Mouse (Mus musculus): Measurements from ENCODE around the gene Slc22a3. TPM values are rescaled to one million over a fixed set of nuclear protein-coding genes. Genes with fewer than 3 reads are reported as not detected.

The Slc22a3 gene
- polyA plus RNA-seq (2012; rRNA removed) = 0.80 and 1.0 TPM in 2 replicates

DNA sequence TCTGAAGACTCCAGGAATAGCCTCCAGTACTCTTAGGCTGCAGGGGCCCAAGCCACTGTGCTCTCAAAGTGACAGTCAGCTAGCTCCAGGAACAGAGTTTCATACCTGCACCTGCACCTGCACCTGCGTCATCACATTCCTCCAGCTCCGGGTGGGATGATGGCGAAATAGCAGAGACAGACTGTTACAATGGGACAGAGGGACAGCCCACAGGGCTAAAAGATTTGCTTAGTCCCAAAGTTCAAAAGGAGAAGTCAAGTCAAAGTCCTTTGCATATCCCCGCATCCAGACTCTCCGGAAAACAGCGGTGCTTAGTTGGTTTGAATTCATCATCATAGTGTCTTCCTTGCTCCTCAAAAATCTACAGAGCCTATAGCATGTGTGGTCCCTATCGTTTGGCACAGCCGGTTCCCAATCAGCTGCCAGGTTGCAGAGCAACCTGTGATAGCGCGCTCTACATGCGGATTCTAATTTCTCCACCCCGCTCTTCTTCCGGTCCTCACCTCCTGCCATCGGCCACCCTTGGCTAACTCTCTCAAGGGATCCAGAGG lies at the start of gene Slc22a3:
Gene Slc22a3, minus strand, starts transcription at position 51 of the 551 bp plus-strand sequence.

DNA sequence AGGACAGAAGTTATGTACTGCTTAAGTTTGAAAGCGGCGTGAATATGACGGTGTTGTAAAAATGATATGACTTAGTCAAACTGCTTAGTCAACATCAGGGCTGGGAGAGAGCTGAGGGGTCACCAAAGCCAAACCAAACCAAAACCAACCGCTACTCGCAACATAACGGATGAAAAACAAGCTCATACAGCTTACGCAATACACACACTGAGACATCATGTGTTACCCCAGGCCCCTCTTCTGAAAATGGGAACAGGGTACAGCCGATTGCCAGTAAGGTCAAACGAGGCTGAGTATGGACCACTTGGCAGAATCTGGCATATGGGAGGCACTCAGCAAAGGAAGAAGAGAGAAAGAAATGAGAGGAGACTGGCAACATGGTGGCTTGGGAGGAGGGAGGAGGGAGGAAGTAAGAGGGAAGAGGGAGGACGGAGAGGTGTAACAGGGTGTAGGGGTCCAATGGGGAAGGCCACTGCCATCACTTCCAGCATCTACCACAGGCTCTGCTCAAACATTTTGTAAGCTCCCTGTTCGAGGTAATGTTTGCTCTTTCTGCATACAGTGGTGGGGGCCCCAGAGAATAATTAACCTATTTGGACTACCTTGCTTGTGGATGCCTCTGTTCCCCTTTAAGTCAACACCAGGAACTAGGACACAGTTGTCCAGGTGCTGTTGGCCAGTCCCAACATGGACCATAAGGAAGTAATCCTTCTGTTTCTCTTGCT lies 129.4 kb downstream of the Slc22a3 start, which contains the start of gene Plg:
Gene Plg, plus strand, starts transcription at position 628 of the 725 bp plus-strand sequence.

Other genes starting within 250 kb of the Slc22a3 start
- gene Map3k4, start 188.9 kb downstream of the Slc22a3 start, polyA plus RNA-seq (2012; rRNA removed) = 34.8 and 46.9 TPM in 2 replicates
- gene Plg, start 129.1 kb downstream of the Slc22a3 start, polyA plus RNA-seq (2012; rRNA removed) = 0.09 TPM in 1 of 2 replicates, not detected in the other
- gene Slc22a2, start 76.4 kb upstream of the Slc22a3 start, polyA plus RNA-seq (2012; rRNA removed) = not detected in 2 replicates
- 25.5 and 26.9 TPM in 2 replicates for gene Slc22a1, start 168.1 kb upstream of the Slc22a3 start, polyA plus RNA-seq (2012; rRNA removed)